Mouse (Mus musculus) layer of hippocampus, postnatal 36 days (tissue): ENCODE measurements around the gene Pde3b. TPM values are rescaled to one million over a fixed set of nuclear protein-coding genes. Genes with fewer than 3 reads are reported as not detected.
A peak's percentile ranks its signal among the peaks of the same experiment; 100 is the strongest.
"Not testable (repeated sequence)": the region's sequence is repeated elsewhere in the genome, so short reads cannot be mapped to it uniquely, and the experiment has no call there.

Experiments
- DNase-seq, 2 experiments: peaks; one replicate each; pipeline ENCODE4 v3.0.0; 2022
- total RNA-seq, 2 experiments: library from RNA; stranded (reverse); gene quantifications; 2 replicates each; pipeline ENCODE4 v1.2.3; 2021

Pde3b gene
- total RNA-seq, result 10 to 100 TPM in 1 of 2 experiments, 1 to 10 TPM in 1; 9.6 to 11.7 TPM

GRCm38 (mm10) chr7:114414421-114415335 is at the start of gene Pde3b:
TSS of gene Pde3b (plus strand) at chr7:114415281.
- peak; percentile 28 to 47 for DNase-seq

GRCm38 (mm10) chr7:114402130-114402529 is 13.0 kb upstream of the Pde3b start:
- DNase-seq, result peak; percentile 13 to 31

- DNase-seq, result peak in 1 of 2 experiments; percentile 69
These were observed 397 bp downstream of the Pde3b start for GRCm38 (mm10) chr7:114415336-114416020.

GRCm38 (mm10) chr7:114416021-114416845 is 1.2 kb downstream of the Pde3b start:
- DNase-seq, result peak; percentile 54 to 58

- not testable (repeated sequence) for DNase-seq
These were observed 4.2 kb downstream of the Pde3b start for GRCm38 (mm10) chr7:114419331-114419730.

GRCm38 (mm10) chr7:114420918-114421317 is 5.8 kb downstream of the Pde3b start:
- DNase-seq, result no peak

- no peak for DNase-seq
These were observed 7.1 kb downstream of the Pde3b start for GRCm38 (mm10) chr7:114422224-114422623.

- no peak for DNase-seq
These were observed 14.7 kb downstream of the Pde3b start for GRCm38 (mm10) chr7:114429768-114430167.

- DNase-seq, result no peak
These were observed 16.9 kb downstream of the Pde3b start for GRCm38 (mm10) chr7:114431966-114432365.

- no peak for DNase-seq
These were observed 24.6 kb downstream of the Pde3b start for GRCm38 (mm10) chr7:114439726-114440125.

GRCm38 (mm10) chr7:114440494-114440893 is 25.4 kb downstream of the Pde3b start:
- no peak for DNase-seq

- no peak for DNase-seq
These were observed 37.8 kb downstream of the Pde3b start for GRCm38 (mm10) chr7:114452876-114453275.

GRCm38 (mm10) chr7:114453300-114453990 is 38.4 kb downstream of the Pde3b start:
- DNase-seq, result no peak

GRCm38 (mm10) chr7:114454858-114455257 is 39.8 kb downstream of the Pde3b start:
- no peak for DNase-seq

- DNase-seq, result no peak
These were observed 41.8 kb downstream of the Pde3b start for GRCm38 (mm10) chr7:114456904-114457303.

- no peak for DNase-seq
These were observed 44.8 kb downstream of the Pde3b start for GRCm38 (mm10) chr7:114459909-114460308.

GRCm38 (mm10) chr7:114461727-114462126 is 46.6 kb downstream of the Pde3b start:
- no peak for DNase-seq

- no peak for DNase-seq
These were observed 51.3 kb downstream of the Pde3b start for GRCm38 (mm10) chr7:114466358-114466757.

- DNase-seq, result no peak
These were observed 57.4 kb downstream of the Pde3b start for GRCm38 (mm10) chr7:114472471-114472870.

GRCm38 (mm10) chr7:114474889-114475288 is 59.8 kb downstream of the Pde3b start:
- DNase-seq, result no peak

- no peak for DNase-seq
These were observed 62.8 kb downstream of the Pde3b start for GRCm38 (mm10) chr7:114477884-114478283.

GRCm38 (mm10) chr7:114478901-114479300 is 63.8 kb downstream of the Pde3b start:
- no peak for DNase-seq
